Comparison of ENCODE assay signal across 24 mouse cellular contexts in genomic region chr10:110290016-110290623, GRCm38 (mm10).
DNase-seq lines count a peak whose midpoint lies in the region; ATAC-seq lines count a peak whose summit lies in the region.
"Had no signal": no experiment of that assay in that cellular context is flagged by ENCODE, and none has a peak within 500 bp of the region (broad histone marks: within the 10 kb centered on the region; RNA-seq: fewer than 3 reads in every experiment).

No protein-coding gene starts in this region.

- no peak overlapping the region for H3K9ac ChIP-seq in forebrain, embryonic 11.5 days (ENCODE audit: low read length)
- H3K9ac ChIP-seq in neural tube, embryonic 13.5 days, result no peak overlapping the region
- no peak overlapping the region for H3K9ac ChIP-seq in forebrain, embryonic 15.5 days (replicated peaks)
- no peak overlapping the region for H3K9ac ChIP-seq in neural tube, embryonic 15.5 days (replicated peaks)
- H3K9ac ChIP-seq: heart, embryonic 13.5 days; hindbrain, embryonic 15.5 days; intestine, embryonic 15.5 days had no signal

- H3K4me3 ChIP-seq in forebrain, embryonic 11.5 days (ENCODE audit: low read depth, low read length), result no peak overlapping the region
- no peak overlapping the region for H3K4me3 ChIP-seq in forebrain, embryonic 10.5 days
- H3K4me3 ChIP-seq in neural tube, embryonic 13.5 days, result no peak overlapping the region
- no peak overlapping the region for H3K4me3 ChIP-seq in forebrain, embryonic 15.5 days
- no peak overlapping the region for H3K4me3 ChIP-seq in neural tube, embryonic 15.5 days (replicated peaks)
- H3K4me3 ChIP-seq: heart, adult 2 months; heart, embryonic 10.5 days; heart, embryonic 13.5 days; hindbrain, embryonic 15.5 days; intestine, embryonic 15.5 days had no signal

- H3K27me3 ChIP-seq in forebrain, embryonic 11.5 days (ENCODE audit: control insufficient read depth, insufficient read depth, low read length), result no peaks in the 10 kb centered on the region
- H3K27me3 ChIP-seq in forebrain, embryonic 10.5 days (ENCODE audit: poor library complexity, severe bottlenecking), result no peaks in the 10 kb centered on the region
- H3K27me3 ChIP-seq in neural tube, embryonic 13.5 days, result no peaks in the 10 kb centered on the region
- no peaks in the 10 kb centered on the region for H3K27me3 ChIP-seq in forebrain, embryonic 15.5 days
- no peaks in the 10 kb centered on the region for H3K27me3 ChIP-seq in neural tube, embryonic 15.5 days (replicated peaks)
- H3K27me3 ChIP-seq: CH12.LX; heart, embryonic 13.5 days; hindbrain, embryonic 15.5 days; intestine, embryonic 15.5 days; Patski had no signal

- H3K9me3 ChIP-seq in forebrain, embryonic 11.5 days (ENCODE audit: control insufficient read depth, low read length), result no peaks in the 10 kb centered on the region; the same call in 1 of the 2 replicates
- no peaks in the 10 kb centered on the region for H3K9me3 ChIP-seq in forebrain, embryonic 10.5 days
- H3K9me3 ChIP-seq in neural tube, embryonic 13.5 days, result no peaks in the 10 kb centered on the region
- H3K9me3 ChIP-seq in forebrain, embryonic 15.5 days, result no peaks in the 10 kb centered on the region
- H3K9me3 ChIP-seq in neural tube, embryonic 15.5 days (replicated peaks), result no peaks in the 10 kb centered on the region
- H3K9me3 ChIP-seq: heart, embryonic 10.5 days; heart, embryonic 13.5 days; hindbrain, embryonic 15.5 days; intestine, embryonic 15.5 days had no signal

- ATAC-seq in forebrain, embryonic 11.5 days (replicated peaks; ENCODE audit: low FRiP score), result peak; percentile 57; the same call in 1 of the 2 replicates
- ATAC-seq in neural tube, embryonic 13.5 days (ENCODE audit: low read depth), result no peak
- peak; percentile 67; the same call in 1 of the 2 replicates for ATAC-seq in forebrain, embryonic 15.5 days (replicated peaks)
- ATAC-seq in neural tube, embryonic 15.5 days (ENCODE audit: low FRiP score), result no peak
- ATAC-seq in CD4-positive, CD25-positive, alpha-beta regulatory T cell, adult 4 months, result no peak
- ATAC-seq: intestine, embryonic 15.5 days; Patski had no signal

- H3K27ac ChIP-seq in forebrain, embryonic 11.5 days (ENCODE audit: low read depth, low read length), result no peak overlapping the region
- H3K27ac ChIP-seq in forebrain, embryonic 10.5 days, result no peak overlapping the region
- 0 out of 2 replicates have a peak overlapping the region, but pooled peaks have one; percentile 19 for H3K27ac ChIP-seq in neural tube, embryonic 13.5 days (replicated peaks)
- H3K27ac ChIP-seq in forebrain, embryonic 15.5 days (replicated peaks), result peak overlapping the region; percentile 68
- peak overlapping the region; percentile 33; the same call in 1 of the 2 replicates for H3K27ac ChIP-seq in neural tube, embryonic 15.5 days (replicated peaks)
- H3K27ac ChIP-seq: heart, adult 2 months; heart, embryonic 10.5 days; heart, embryonic 13.5 days; hindbrain, embryonic 15.5 days; intestine, embryonic 15.5 days had no signal

- 82% methylated on average over 10 of the region's 10 CpGs for WGBS in forebrain, embryonic 11.5 days
- 94% methylated on average over 10 of the region's 10 CpGs for WGBS in forebrain, embryonic 10.5 days
- WGBS in neural tube, embryonic 13.5 days, result 77% methylated on average over 10 of the region's 10 CpGs
- 56% methylated on average over 10 of the region's 10 CpGs for WGBS in forebrain, embryonic 15.5 days
- 73% methylated on average over 10 of the region's 10 CpGs for WGBS in neural tube, embryonic 15.5 days

- no peak for DNase-seq in forebrain, embryonic 11.5 days (ENCODE audit: low spot score)
- no peak for DNase-seq in forebrain, embryonic 10.5 days (ENCODE audit: extremely low spot score, low spot score)
- no peak for DNase-seq in neural tube, embryonic 10.5 days (ENCODE audit: extremely low spot score, low spot score)
- DNase-seq in natural killer cell, adult 2 months (ENCODE audit: low spot score in 2 of 2), result no peak
- DNase-seq: adrenal gland, postnatal 10 days; cerebellum, adult 11-12 months; cerebellum, adult 9-10 months; cerebellum, postnatal 14 days; gastrocnemius, postnatal 25 days; heart, adult 2 months; heart, postnatal 14 days; heart, postnatal 4 days; kidney, adult 11 months had no signal

- no peaks in the 10 kb centered on the region for H3K36me3 ChIP-seq in forebrain, embryonic 11.5 days (ENCODE audit: control insufficient read depth, insufficient read depth, low read length)
- no peaks in the 10 kb centered on the region for H3K36me3 ChIP-seq in forebrain, embryonic 10.5 days (replicated peaks)
- H3K36me3 ChIP-seq in neural tube, embryonic 13.5 days, result no peaks in the 10 kb centered on the region
- H3K36me3 ChIP-seq in forebrain, embryonic 15.5 days, result no peaks in the 10 kb centered on the region
- H3K36me3 ChIP-seq in neural tube, embryonic 15.5 days, result no peaks in the 10 kb centered on the region
- H3K36me3 ChIP-seq: G1E; heart, embryonic 10.5 days; heart, embryonic 13.5 days; hindbrain, embryonic 15.5 days; intestine, embryonic 15.5 days had no signal

- no peaks in the 10 kb centered on the region for H3K4me1 ChIP-seq in forebrain, embryonic 11.5 days (replicated peaks; ENCODE audit: control insufficient read depth, insufficient read depth, low read length)
- no peaks in the 10 kb centered on the region for H3K4me1 ChIP-seq in forebrain, embryonic 10.5 days
- H3K4me1 ChIP-seq in neural tube, embryonic 13.5 days (replicated peaks), result 0 out of 2 replicates have a peak, but pooled peaks cover 5% of the 10 kb centered on the region
- H3K4me1 ChIP-seq in forebrain, embryonic 15.5 days, result peaks cover 7% of the 10 kb centered on the region
- H3K4me1 ChIP-seq in neural tube, embryonic 15.5 days, result no peaks in the 10 kb centered on the region
- H3K4me1 ChIP-seq: heart, embryonic 10.5 days; heart, embryonic 13.5 days; hindbrain, embryonic 15.5 days; intestine, embryonic 15.5 days had no signal

- H3K4me2 ChIP-seq in forebrain, embryonic 11.5 days (ENCODE audit: low read depth, low read length, severe bottlenecking), result no peak overlapping the region
- H3K4me2 ChIP-seq in neural tube, embryonic 13.5 days, result no peak overlapping the region
- no peak overlapping the region for H3K4me2 ChIP-seq in forebrain, embryonic 15.5 days (replicated peaks)
- no peak overlapping the region for H3K4me2 ChIP-seq in neural tube, embryonic 15.5 days
- H3K4me2 ChIP-seq: heart, embryonic 13.5 days; hindbrain, embryonic 15.5 days; intestine, embryonic 15.5 days had no signal

Comparison
In these comparisons a context has a peak if more than half of its experiments do, and no peak if none do; other contexts are left out.
1. H3K27ac ChIP-seq: peak in neural tube, embryonic 13.5 days (single experiment), forebrain, embryonic 15.5 days (single experiment) and neural tube, embryonic 15.5 days (single experiment); none in forebrain, embryonic 11.5 days (single experiment) and forebrain, embryonic 10.5 days (single experiment).
2. ATAC-seq: peak in forebrain, embryonic 11.5 days (single experiment) and forebrain, embryonic 15.5 days (single experiment); none in neural tube, embryonic 13.5 days (single experiment), neural tube, embryonic 15.5 days (single experiment) and CD4-positive, CD25-positive, alpha-beta regulatory T cell, adult 4 months (single experiment).